Mouse (Mus musculus) Muller cell, postnatal 12 days (primary cell): Measurements from ENCODE around the gene Pdcd1lg2.

Experiments used
- DNase-seq: peaks from one replicate; pipeline ENCODE4 v3.0.0-alpha.2; 2015; ENCODE audit errors: inconsistent ontology term

Pdcd1lg2 gene

DNA sequence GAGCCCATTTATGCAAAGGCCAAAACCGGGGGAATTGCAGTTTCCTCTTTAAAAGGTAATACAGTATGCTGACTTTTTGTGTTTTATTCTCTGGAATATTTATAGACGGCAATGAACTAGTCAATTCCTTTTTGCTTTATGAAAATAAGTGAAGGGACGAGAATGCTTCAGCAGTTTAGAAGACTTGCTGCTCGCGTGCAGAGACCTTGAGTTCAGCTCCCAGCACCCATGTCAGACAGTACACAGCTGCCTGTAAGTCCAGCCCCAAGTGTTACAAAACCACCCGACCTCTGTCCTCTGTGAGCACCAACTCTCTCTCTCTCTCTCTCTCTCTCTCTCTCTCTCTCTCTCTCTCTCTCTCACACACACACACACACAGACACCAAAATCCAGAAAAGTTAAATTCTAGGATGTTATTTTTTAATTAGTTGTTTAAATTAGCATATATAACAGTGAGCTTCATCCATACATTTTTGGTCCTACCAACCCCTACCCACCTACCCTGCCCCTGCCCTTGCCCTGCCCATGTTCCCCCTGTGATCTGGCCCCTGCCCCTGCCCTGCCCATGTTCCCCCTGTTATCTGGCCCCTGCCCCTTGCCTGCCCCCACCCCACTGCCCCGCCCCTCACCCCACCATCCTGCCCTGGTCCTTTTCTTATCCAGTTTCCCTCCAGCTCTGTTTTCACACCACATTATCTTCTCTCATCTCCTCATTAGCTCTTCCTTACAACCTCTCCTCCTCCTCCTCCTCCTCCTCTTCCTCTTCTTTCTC lies 86.3 kb downstream of the Pdcd1lg2 start:
- no peak for DNase-seq

DNA sequence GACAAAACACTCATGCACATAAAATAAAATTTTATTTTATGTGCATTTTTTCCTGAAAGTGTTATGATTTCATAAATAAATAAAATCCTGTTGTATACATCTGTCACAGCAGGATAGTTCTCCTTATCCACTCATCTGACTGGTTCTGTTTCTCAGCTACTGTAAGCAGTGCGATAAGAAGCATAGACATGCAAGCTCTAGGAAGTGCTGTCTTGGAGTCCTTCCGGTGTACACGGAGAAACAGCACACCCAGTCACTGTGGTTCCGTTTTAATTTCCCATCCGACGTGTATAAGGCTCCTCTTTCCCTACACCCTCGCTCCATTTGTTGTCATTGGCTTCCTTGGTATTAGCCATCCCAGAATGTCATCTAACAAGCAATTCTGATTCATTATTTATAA lies 87.2 kb downstream of the Pdcd1lg2 start:
- DNase-seq = no peak

DNA sequence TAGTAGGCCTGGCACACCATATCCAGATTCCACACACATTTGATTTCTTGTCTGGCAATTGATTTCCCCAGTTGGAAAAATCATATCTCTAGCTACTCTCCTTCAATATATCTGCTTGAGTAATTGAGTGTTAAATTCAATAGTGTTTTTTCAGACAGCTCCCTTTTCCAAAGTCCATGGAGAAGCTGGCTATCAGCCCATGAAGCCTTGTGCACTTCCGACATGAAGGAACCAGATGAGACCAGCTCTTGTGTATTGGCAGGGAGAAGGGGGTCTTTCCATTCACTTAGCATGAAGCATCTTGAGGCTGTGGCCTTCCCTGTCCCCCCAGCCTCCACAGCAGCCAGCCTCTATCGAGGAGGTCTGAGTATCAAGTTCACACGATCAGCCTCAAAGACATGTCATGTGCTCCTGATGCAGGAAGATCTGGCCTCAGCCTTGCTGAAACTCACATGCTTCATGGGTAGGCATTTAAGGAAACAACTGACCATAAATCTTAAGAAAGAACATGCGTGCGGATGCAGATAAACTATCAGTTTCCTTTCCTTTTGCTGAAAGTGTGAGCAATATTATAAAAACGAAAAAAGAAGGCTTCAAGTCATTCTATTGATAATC lies 88.2 kb downstream of the Pdcd1lg2 start:
- no peak for DNase-seq

DNA sequence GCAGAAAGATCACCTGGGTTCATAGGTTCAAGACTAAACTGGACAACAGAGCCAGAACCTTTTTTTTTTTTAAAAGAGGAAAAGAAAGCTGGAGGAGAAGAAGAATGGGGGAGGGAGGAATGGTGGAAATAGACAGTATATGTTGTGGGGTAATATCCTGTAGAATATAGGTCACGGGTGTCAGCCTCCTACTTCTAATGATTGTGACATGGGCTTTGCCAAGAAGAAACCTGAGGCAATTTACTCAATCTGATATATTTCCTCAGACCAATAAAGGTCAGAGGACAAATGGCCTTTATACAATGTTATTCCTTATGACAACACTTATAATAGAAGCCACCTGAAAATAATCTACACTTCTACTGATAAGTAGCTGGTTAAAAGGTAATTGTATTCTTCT lies 89.6 kb downstream of the Pdcd1lg2 start:
- no peak for DNase-seq

DNA sequence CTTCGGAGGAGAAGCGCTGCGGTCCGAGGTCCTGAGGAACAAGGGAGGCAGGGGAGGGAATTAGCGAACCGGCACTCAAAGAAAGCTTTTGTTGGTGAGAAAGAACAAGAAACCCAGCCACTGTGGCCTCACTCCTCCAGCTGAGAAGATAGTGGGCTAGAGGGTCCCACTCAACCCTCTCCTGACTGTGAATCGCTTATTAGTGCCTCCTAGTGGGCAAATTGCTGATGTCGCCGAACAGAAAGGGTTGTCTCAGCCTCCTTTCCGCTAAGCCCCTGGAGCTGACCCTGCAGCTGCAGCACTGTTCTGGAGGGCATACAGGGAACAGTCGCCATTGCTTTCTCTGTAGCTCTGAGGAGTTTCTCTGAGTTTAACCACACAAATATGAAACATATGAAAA lies 90.4 kb downstream of the Pdcd1lg2 start:
- DNase-seq = peak; percentile 44

DNA sequence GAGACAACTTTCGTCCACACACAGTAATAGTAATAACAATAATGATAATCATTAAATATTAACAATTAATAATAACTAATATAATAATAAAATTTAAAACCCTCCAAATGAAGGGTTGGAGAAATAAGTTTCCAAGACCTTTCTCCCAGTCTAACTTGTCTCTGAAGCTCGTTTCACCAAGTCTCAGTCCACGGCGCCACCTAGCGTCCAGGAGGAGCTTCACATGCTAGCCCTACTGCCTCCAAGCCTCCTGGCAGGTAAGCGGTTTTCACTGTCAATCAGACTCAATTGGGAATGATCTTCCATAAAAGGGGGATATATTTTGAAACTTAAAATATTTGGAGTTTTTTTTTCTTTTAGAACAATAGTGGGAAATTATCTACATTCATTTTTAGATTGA lies 90.8 kb downstream of the Pdcd1lg2 start:
- DNase-seq = peak; percentile 46

DNA sequence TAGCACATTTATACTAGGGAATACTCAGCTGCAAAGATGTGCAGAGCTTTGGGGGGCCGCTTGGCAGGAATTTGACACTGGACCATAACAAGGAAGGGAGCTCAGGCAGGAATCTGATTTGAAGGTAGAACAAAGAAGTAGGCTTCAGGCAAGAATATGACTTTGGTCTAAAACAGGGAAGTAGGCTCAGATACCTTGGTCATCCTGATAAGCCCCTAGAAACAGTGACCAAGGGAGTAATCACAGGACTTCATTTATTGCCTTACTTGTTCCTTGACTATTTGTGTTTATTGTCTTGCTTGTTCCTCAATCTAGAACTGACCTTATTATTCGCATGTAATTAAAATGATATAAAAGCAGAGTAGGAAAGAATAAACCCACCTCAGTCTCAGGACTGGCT lies 93.4 kb downstream of the Pdcd1lg2 start:
- DNase-seq = no peak

DNA sequence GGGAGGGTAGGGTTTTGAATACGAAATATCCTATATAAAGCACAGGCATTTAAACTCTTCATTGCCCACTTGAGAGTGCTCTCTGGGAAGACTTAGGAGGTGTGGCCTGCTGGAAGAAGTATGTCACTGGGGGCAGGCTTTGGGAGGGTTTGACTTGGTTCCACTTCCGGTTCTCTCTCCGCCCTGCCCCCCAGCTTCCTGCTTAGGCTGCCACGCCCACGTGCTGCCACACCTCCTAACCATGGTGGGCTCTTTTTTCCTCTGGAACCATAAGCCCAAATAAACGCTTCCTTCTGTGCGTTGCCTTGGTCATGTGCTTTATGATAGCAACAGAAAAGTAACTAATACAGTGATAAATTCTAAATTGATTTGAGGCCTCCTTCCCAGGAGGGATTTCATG lies 94.9 kb downstream of the Pdcd1lg2 start:
- DNase-seq = no peak

DNA sequence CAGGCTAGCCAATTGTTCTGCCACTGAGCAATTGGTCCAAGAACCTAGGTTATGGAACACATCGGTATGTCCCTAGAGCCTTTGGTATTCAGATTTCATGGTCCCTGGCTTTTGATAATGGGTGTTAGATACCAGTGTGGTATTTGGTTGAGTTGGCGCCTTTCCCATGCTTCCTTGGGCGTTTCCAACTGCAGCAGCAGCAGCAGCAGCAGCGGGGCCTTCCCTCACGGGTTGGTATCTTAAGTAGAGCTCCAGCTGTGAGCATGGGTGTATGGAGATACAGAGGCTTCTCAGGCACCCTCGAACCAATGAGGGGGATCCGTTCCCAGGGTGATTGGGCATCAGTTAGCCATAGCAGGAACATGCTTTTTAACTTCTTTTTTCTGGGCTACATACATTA lies 97.5 kb downstream of the Pdcd1lg2 start:
- DNase-seq = peak; percentile 92

DNA sequence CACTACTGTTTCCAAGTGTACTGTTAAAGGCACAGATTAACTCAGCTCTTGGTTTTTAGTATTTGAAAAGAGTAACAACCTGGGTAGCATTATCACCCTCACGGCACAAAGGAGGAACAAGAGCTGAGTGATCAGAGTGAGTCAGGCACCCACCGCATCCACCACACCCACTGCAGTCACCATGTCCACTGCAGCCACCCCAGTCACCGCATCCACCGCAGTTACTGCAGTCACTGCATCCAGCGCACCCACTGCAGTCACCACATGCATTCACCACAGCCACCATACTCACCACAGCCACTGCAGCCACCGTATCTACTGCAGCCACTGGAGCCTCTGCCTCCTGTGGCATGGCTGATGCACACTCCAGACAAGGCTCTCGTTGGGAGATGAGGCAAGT lies 99.1 kb downstream of the Pdcd1lg2 start:
- no peak for DNase-seq

DNA sequence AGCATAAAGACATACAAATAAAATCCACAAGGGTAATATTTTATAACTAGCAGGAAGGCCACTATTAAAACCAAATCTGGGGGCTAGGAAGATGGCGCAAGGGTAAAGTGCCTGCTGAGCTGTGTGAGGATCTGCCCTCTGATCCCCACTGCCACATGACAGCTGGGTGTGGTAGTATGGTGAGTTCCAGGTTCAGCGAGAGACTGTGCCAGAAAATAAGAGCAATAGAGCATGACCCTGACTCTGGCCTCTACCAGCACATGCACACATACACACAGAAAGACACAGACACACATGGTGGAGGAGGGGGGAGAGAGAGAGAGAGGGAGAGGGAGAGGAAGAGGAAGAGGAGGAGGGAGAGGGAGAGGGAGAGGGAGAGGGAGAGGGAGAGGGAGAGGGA lies 101.1 kb downstream of the Pdcd1lg2 start:
- no peak for DNase-seq

DNA sequence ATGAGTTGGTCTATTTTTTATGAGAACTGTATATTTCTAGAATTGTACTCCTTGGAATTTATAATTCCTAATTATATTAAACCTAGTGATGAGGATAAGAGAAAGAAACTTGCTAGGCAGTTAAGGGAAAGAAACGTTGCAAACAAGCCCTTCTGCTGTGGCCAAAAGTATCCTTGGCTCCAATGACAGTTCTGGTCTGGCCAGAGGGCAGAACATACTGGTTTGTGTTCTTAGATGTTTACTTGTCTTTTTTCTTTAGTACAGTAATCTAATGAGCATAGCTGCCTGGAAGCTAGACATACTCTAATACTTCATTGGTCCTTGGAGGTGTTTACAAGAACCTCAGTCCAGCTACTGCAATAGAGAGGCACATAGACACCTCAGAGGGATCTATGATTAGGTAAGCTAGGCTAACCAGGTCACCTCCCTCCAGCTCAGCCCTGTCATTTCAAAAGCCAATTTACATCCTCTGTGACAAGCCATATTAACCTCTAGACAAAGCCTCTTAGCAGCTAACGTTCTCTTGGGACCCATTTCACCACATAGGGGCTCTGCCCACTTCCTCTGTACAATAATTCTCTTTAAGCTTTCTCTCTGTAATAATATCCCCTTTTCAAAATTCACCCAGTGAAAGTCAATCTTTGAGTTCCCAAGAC lies 102.5 kb downstream of the Pdcd1lg2 start:
- DNase-seq = no peak

DNA sequence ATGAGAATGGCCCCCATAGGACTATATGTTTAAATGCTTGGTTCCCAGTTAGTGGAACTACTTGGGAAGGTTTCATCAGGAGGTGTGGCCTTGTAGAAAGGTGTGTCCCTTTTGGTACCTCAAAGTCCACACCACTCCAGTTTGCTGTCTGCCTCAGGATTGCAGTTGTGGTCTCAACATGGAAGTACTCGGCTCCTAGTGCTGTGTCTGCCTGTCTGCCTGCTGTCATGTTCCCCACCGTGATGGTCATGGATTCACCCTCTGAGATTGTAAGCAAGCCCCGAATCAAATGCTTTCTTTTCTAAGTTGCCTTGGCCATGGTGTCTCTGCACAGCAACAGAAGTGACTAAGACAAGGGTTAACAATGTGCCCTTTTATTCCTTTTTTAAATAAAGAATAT lies 103.4 kb downstream of the Pdcd1lg2 start:
- DNase-seq = no peak

DNA sequence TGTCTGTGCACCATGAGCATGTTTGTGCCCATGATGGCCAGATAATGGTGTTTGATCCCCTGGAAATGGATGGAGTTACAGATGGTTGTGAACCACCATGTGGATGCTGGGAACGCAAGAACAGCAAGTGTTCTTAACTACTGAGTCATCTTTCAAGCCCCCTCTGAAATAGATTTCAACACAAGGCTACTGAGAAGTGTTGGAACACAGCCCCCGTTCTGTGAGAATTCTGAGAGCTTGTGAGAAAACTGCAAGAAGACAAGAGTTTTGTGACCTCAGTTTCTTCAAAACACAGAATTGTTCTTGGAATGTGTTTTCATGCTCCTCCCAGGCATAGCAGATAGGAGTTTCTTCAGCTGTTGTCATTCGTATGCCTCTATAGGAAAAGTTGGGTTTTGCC lies 104.7 kb downstream of the Pdcd1lg2 start:
- no peak for DNase-seq

DNA sequence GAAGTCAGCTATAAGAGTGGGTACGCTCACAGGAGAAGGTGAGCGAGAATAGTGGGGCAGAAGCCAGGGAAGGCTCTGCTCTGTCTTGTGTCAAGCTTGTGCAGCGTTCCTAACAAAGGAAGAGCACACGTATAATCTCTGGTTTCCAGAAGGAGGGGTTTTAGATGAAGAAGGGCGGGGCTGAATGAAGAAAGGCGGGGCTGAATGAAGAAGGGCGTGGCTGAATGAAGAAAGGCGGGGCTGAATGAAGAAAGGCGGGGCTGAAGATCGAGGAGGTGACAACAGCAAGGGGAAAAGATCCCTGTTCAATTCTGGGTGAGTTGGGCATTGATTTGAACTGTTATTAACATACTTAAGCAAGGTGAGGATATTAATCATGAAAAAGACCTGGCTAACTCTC lies 105.3 kb downstream of the Pdcd1lg2 start:
- no peak for DNase-seq

DNA sequence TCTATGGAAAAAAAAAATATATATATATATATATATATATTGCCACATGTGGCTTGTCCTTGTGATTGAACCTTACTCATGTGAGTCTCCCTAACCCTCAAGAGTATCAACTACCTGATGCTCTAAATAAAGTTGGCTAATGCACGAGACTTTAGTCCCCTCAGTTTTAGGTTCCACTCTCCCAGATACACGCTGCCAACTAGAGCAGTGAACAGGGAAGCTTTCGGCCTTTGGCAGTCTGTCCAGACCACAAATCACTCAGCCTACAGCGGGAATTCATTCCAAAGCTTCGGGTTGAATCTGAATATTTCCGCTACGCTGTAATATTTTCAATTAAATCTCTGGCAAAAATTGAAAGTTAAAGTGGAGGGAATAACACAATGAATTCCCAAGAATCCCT lies 107.7 kb downstream of the Pdcd1lg2 start:
- DNase-seq = peak; percentile 48

DNA sequence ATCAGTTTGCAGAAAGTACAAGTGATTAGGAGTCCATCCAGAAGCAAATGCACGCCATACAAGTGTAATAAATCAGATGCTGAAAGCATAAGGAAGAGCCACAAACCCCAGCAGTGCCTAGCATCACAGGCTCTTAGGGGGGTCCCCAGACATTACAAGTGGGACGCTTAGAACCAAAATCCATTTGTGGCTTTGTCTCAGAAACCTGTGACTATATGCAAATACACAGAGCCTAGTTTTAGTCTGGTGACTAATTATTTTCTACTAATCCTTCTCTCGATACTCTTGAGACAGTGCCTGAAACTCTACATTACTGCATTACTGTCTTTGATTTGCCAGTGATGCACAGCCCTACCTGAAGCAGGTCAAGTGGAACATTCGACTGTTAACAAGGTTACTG lies 108.2 kb downstream of the Pdcd1lg2 start:
- no peak for DNase-seq
